Comparison of ENCODE assay signal across 4 mouse cellular contexts in the genomic region with DNA sequence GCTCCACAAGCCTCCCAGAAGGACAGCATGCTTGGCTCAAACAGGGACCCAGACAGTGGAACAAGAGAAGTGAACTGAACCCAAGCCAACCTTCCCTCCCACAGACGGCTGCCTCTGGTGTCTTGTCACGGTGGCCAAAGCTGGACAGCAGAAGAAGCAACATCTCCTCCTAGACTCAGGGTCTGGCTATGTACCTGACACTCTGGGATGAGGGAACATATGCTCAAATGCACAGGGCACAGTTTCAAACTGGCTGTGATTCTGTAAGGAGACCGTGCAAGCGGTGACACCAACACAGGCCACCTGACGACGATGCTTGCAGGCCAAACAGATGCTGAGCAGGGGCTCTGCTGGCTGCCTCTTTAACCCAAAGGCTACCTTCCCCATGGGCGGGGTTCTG.
"Had no signal": no experiment of that assay in that cellular context is flagged by ENCODE, and none has a peak within 500 bp of the region (broad histone marks: within the 10 kb centered on the region; RNA-seq: fewer than 3 reads in every experiment).

No protein-coding gene starts in this region.

- DNase-seq: kidney, postnatal 25 days; lung, embryonic 14.5 days; lung, postnatal 10 days; thymus, postnatal 4 days had no signal
